Mouse (Mus musculus) stomach, postnatal 0 days (tissue): ENCODE data around the gene Arid5b. TPM values are rescaled to one million over a fixed set of nuclear protein-coding genes. Genes with fewer than 3 reads are reported as not detected.

Source experiments
- ATAC-seq: fragments of 200-750 bp; cut with Nextera tagmentation; 2 replicates; pipeline ENCODE4 v1.8.0; 2017; ENCODE audit not compliant: low FRiP score, low TSS enrichment
- DNase-seq: peaks from one replicate; pipeline ENCODE4 v3.0.0-alpha.2; 2016; ENCODE audit warnings: low spot score
- H3K27ac ChIP-seq: fragments of 300-500 bp; sonication (generic); replicated peaks from 2 replicates; pipeline ENCODE4 v1.5.1; 2014; ENCODE audit warnings: mild to moderate bottlenecking, control low read depth
- H3K27me3 ChIP-seq: fragments of 300-500 bp; sonication (generic); 2 replicates; pipeline ENCODE4 v1.6.1; 2014; ENCODE audit warnings: low read length; ENCODE audit not compliant: control insufficient read depth, insufficient read depth
- H3K36me3 ChIP-seq: fragments of 300-500 bp; sonication (generic); 2 replicates; pipeline ENCODE4 v1.6.1; 2014; ENCODE audit warnings: low read length, mixed read lengths; ENCODE audit not compliant: control insufficient read depth, insufficient read depth
- H3K4me1 ChIP-seq: fragments of 300-500 bp; sonication (generic); replicated peaks from 2 replicates; pipeline ENCODE4 v1.6.1; 2014; ENCODE audit warnings: antibody characterized with exemption; ENCODE audit not compliant: control insufficient read depth, insufficient read depth
- H3K4me2 ChIP-seq: fragments of 300-500 bp; sonication (generic); replicated peaks from 2 replicates; pipeline ENCODE4 v1.6.1; 2014; ENCODE audit warnings: low read depth, mild to moderate bottlenecking, control low read depth, moderate library complexity
- H3K4me3 ChIP-seq: fragments of 300-500 bp; sonication (generic); 2 replicates; pipeline ENCODE4 v1.5.1; 2014; ENCODE audit warnings: low read depth, low read length, control low read depth
- H3K9ac ChIP-seq: fragments of 300-500 bp; sonication (generic); 2 replicates; pipeline ENCODE4 v1.6.1; 2014; ENCODE audit warnings: mild to moderate bottlenecking, low read length, control low read depth, mixed read lengths
- H3K9me3 ChIP-seq: fragments of 300-500 bp; sonication (generic); 2 replicates; pipeline ENCODE4 v1.6.1; 2016; ENCODE audit warnings: low read length; ENCODE audit not compliant: control insufficient read depth
- CTCF ChIP-seq: IDR thresholded peaks from 2 replicates; pipeline ENCODE4 v1.5.1; 2016; ENCODE audit warnings: antibody characterized with exemption, low read depth, mild to moderate bottlenecking, moderate library complexity
- EP300 ChIP-seq: optimal IDR thresholded peaks from 2 replicates; pipeline ENCODE3; 2016; ENCODE audit warnings: antibody characterized with exemption
- WGBS: fragments of 180-500 bp; shearing (Covaris S2); extraction: QIAGEN DNeasy Blood & Tissue Kit; methylation state at CpG from one replicate; pipeline ENCODE4 v1.1.7; 2014; 5-methylcytosine and 5-hydroxymethylcytosine counted together
- polyA plus RNA-seq: library from polyadenylated mRNA; unstranded; fragments of >200 nt; fragmentation: Nextera tagmentation; extraction: Ambion mirVana; gene quantifications from 2 replicates; pipeline ENCODE4 v1.2.1, GENCODE M21; 2015

Gene Arid5b
- polyA plus RNA-seq, 1 experiment from 2014 or later, result 18.3 TPM

DNA sequence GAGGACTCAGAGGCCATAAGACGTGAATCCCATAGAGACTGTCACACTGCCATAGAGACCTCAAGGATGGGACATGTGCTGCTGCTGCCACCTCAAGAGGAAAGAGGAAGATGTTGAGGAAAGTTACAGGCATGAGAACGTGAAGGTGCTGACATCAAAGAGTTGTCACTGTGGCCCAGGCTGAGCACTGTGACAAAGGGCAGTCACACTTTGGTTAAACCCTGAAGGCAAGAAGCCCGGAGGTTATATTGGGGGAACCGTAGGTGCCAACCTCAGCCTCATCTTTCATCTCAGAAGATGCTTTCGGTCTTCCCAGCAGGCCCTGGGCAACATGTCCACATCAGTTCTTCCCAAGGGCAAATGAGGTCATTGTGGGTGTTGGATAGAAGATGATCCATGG is 79.1 kb downstream of the Arid5b start:
- ATAC-seq (no peak), DNase-seq (no peak)
- no peak for TF ChIP-seq CTCF
- no peak for TF ChIP-seq EP300
- H3K4me3 ChIP-seq, result no peak overlapping the region
- no peak overlapping the region for H3K4me2 ChIP-seq
- H3K27ac ChIP-seq, result no peak overlapping the region
- no peaks in the 10 kb centered on the region for H3K9me3 ChIP-seq
- H3K4me1 ChIP-seq, result no peaks in the 10 kb centered on the region
- no peak overlapping the region for H3K9ac ChIP-seq
- H3K27me3 ChIP-seq, result no peaks in the 10 kb centered on the region
- WGBS, result 95% methylated on average over 5 of the region's 5 CpGs
- peaks cover 7% of the 10 kb centered on the region for H3K36me3 ChIP-seq

DNA sequence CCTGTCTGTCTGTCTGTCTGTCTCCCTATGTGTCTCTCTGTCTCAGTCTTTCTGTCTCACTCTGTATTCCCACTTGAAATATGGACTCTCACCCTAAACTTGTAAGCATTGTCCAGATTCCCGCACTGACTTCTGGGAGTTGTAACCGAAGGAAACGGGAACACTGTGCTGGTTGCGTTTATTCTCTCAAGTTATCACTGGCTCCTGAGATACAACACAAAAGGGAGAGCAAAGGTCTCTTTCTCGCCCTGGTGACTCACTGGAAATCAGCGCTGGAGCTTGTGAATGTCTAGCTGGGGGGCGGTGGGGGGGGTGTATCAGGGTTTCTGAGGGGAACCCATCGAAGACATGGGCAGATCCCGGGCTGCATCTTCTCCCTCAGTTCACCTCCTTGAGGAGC is 82.2 kb downstream of the Arid5b start:
- H3K9ac ChIP-seq, result no peak overlapping the region
- no peak overlapping the region for H3K4me2 ChIP-seq
- peaks cover 3% of the 10 kb centered on the region; the same call in 1 of the 2 replicates for H3K36me3 ChIP-seq
- no peaks in the 10 kb centered on the region for H3K4me1 ChIP-seq
- H3K27me3 ChIP-seq, result no peaks in the 10 kb centered on the region
- H3K9me3 ChIP-seq, result no peaks in the 10 kb centered on the region
- ATAC-seq (peak; percentile 85), DNase-seq (peak; percentile 69)
- no peak overlapping the region for H3K27ac ChIP-seq
- no peak overlapping the region for H3K4me3 ChIP-seq
- 63% methylated on average over 9 of the region's 9 CpGs for WGBS
- TF ChIP-seq EP300, result no peak
- no peak for TF ChIP-seq CTCF

DNA sequence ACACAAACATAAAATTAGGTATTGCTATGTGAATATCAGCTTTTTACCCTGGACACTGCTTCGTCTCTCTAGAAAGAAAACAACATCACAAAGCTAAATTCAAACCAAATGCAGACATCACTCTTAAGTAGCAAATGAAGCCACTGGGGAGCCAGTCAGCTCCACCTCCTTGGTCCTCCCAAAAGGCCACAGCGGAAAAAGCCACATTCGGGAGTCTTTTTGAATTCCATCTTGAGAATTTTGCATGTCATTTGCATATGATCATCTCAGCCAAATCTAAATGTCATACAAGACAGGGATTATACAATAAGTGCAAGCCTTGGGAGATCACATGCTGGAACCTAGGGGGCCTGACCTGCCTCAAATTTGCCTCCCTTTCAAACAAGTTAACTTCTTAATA is 85.0 kb downstream of the Arid5b start:
- no peak overlapping the region for H3K4me2 ChIP-seq
- H3K4me3 ChIP-seq, result no peak overlapping the region
- no peaks in the 10 kb centered on the region for H3K9me3 ChIP-seq
- H3K36me3 ChIP-seq, result no peaks in the 10 kb centered on the region
- 77% methylated on average over 3 of the region's 3 CpGs for WGBS
- TF ChIP-seq EP300 (no peak), CTCF (no peak)
- H3K4me1 ChIP-seq, result 0 out of 2 replicates have a peak, but pooled peaks cover 2% of the 10 kb centered on the region
- H3K27ac ChIP-seq, result no peak overlapping the region
- DNase-seq (no peak), ATAC-seq (no peak)
- no peaks in the 10 kb centered on the region for H3K27me3 ChIP-seq
- H3K9ac ChIP-seq, result no peak overlapping the region

DNA sequence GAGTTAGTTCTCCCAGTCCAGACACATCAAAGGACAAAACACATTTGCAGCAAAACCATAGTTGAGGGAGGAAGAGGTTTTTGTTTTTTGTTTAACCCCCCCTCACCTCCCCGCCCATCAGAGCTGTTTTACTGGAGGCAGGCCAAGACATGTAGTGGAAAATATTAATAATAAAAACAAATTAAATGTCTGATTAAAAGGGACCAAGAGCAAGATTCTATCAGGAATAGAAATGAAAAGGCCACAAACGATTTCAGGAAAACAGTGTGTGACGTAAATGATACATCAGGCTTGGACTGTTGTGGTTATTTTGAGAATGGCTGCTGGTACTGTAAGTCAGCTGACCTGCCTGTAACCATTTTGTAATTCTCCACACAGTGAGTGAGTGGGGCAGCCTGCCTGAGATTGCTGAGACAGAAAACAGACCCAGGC is 85.7 kb downstream of the Arid5b start:
- no peak; the same call in 1 of the 2 replicates for ATAC-seq
- Histone ChIP-seq H3K9ac (no peak overlapping the region), H3K4me1 (0 out of 2 replicates have a peak, but pooled peaks cover 2% of the 10 kb centered on the region), H3K27me3 (no peaks in the 10 kb centered on the region), H3K27ac (peak overlapping the region; percentile 74), H3K9me3 (no peaks in the 10 kb centered on the region), H3K4me3 (no peak overlapping the region), H3K4me2 (peak overlapping the region; percentile 14; the same call in 1 of the 2 replicates), H3K36me3 (no peaks in the 10 kb centered on the region)
- TF ChIP-seq EP300 (no peak), CTCF (no peak)
- 20% methylated on average over 3 of the region's 3 CpGs for WGBS
- no peak for DNase-seq

- peak overlapping the region; percentile 56; the same call in 1 of the 2 replicates for H3K27ac ChIP-seq
- H3K27me3 ChIP-seq, result no peaks in the 10 kb centered on the region
- no peak for ATAC-seq
- H3K4me3 ChIP-seq, result peak overlapping the region; percentile 15; the same call in 1 of the 2 replicates
- 13% methylated on average over 13 of the region's 13 CpGs for WGBS
- H3K36me3 ChIP-seq, result no peaks in the 10 kb centered on the region
- H3K9me3 ChIP-seq, result no peaks in the 10 kb centered on the region
- H3K4me1 ChIP-seq, result 0 out of 2 replicates have a peak, but pooled peaks cover 2% of the 10 kb centered on the region
- peak; percentile 50 for DNase-seq
- TF ChIP-seq EP300 (no peak), CTCF (no peak)
- H3K9ac ChIP-seq, result no peak overlapping the region
- peak overlapping the region; percentile 41 for H3K4me2 ChIP-seq
Observed at GRCm38 (mm10) chr10:68191691-68192380, 86.7 kb downstream of the Arid5b start.

GRCm38 (mm10) chr10:68191146-68191545 is 87.4 kb downstream of the Arid5b start:
- no peak overlapping the region; the same call in 1 of the 2 replicates for H3K4me2 ChIP-seq
- 0 out of 2 replicates have a peak, but pooled peaks cover 3% of the 10 kb centered on the region for H3K36me3 ChIP-seq
- DNase-seq (no peak), ATAC-seq (no peak)
- H3K27me3 ChIP-seq, result no peaks in the 10 kb centered on the region
- 45% methylated on average over 6 of the region's 8 CpGs for WGBS
- H3K4me1 ChIP-seq, result 0 out of 2 replicates have a peak, but pooled peaks cover 2% of the 10 kb centered on the region
- H3K27ac ChIP-seq, result no peak overlapping the region
- H3K4me3 ChIP-seq, result no peak overlapping the region
- no peaks in the 10 kb centered on the region for H3K9me3 ChIP-seq
- no peak overlapping the region for H3K9ac ChIP-seq
- TF ChIP-seq EP300 (no peak), CTCF (no peak)
